Mouse (Mus musculus) kidney, adult 11 months (tissue): ENCODE results near the gene Rbms2.
A peak's percentile ranks its signal among the peaks of the same experiment; 100 is the strongest.
"Not testable (repeated sequence)": the region's sequence is repeated elsewhere in the genome, so short reads cannot be mapped to it uniquely, and the experiment has no call there.

Experiments used
- DNase-seq: peaks from one replicate; pipeline ENCODE4 v3.0.0; 2022

Gene Rbms2

GRCm38 (mm10) chr10:128090651-128091563 lies 89.2 kb downstream of the Rbms2 start:
- DNase-seq: peak; percentile 91

GRCm38 (mm10) chr10:128089842-128090241 lies 90.3 kb downstream of the Rbms2 start:
- no peak for DNase-seq

GRCm38 (mm10) chr10:128088181-128088580 lies 91.9 kb downstream of the Rbms2 start:
- DNase-seq: no peak

GRCm38 (mm10) chr10:128087216-128087615 lies 92.9 kb downstream of the Rbms2 start:
- DNase-seq: not testable (repeated sequence)

GRCm38 (mm10) chr10:128086391-128086790 lies 93.7 kb downstream of the Rbms2 start:
- DNase-seq: no peak

GRCm38 (mm10) chr10:128084160-128084559 lies 95.9 kb downstream of the Rbms2 start:
- no peak for DNase-seq

- peak; percentile 43 for DNase-seq
Observed at GRCm38 (mm10) chr10:128083688-128084087, 96.4 kb downstream of the Rbms2 start.

GRCm38 (mm10) chr10:128082880-128083421 lies 97.1 kb downstream of the Rbms2 start, which contains the start of gene Atp5b:
TSS of gene Atp5b (plus strand) at chr10:128083273.
- DNase-seq: peak; percentile 99

- no peak for DNase-seq
Observed at GRCm38 (mm10) chr10:128082477-128082808, 97.7 kb downstream of the Rbms2 start.

GRCm38 (mm10) chr10:128081807-128082476 lies 98.2 kb downstream of the Rbms2 start:
- no peak for DNase-seq
